Mouse (Mus musculus) bone marrow macrophage, adult 2 months (primary cell): ENCODE results near the gene Banp. TPM values are rescaled to one million over a fixed set of nuclear protein-coding genes. Genes with fewer than 3 reads are reported as not detected.

Experiments used
- H3K27ac ChIP-seq: 2 replicates; pipeline ENCODE4 v1.5.1; 2012; ENCODE audit warnings: low read depth, low read length; ENCODE audit not compliant: insufficient read depth
- H3K4me1 ChIP-seq: 2 replicates; pipeline ENCODE4 v1.6.1; 2012; ENCODE audit warnings: low read length; ENCODE audit not compliant: control insufficient read depth, insufficient read depth
- H3K4me3 ChIP-seq: 2 replicates; pipeline ENCODE4 v1.5.1; 2012; ENCODE audit warnings: mild to moderate bottlenecking, low read length, moderate library complexity; ENCODE audit not compliant: insufficient read depth
- CTCF ChIP-seq: IDR thresholded peaks from 2 replicates; pipeline ENCODE4 v1.5.1; 2012; ENCODE audit warnings: low read depth, mild to moderate bottlenecking, low read length, moderate library complexity
- POLR2A ChIP-seq: IDR thresholded peaks from 2 replicates; pipeline ENCODE4 v1.6.1; 2012; ENCODE audit warnings: mild to moderate bottlenecking, low read depth, low read length, borderline replicate concordance
- polyA plus RNA-seq: library from polyadenylated mRNA; stranded (reverse); fragments of >200 nt; gene quantifications from 2 replicates; pipeline ENCODE4 v1.2.4, GENCODE M21; 2012; ENCODE audit not compliant: missing spikeins, insufficient read depth, insufficient read length

Banp gene
- polyA plus RNA-seq, 1 experiment = 19.9 TPM

GRCm38 (mm10) chr8:122011066-122011588 lies 61.6 kb downstream of the Banp start:
- Histone ChIP-seq H3K4me3 (no peak overlapping the region), H3K27ac (no peak overlapping the region), H3K4me1 (peaks cover 36% of the 10 kb centered on the region)
- TF ChIP-seq CTCF (no peak), POLR2A (no peak)

DNA sequence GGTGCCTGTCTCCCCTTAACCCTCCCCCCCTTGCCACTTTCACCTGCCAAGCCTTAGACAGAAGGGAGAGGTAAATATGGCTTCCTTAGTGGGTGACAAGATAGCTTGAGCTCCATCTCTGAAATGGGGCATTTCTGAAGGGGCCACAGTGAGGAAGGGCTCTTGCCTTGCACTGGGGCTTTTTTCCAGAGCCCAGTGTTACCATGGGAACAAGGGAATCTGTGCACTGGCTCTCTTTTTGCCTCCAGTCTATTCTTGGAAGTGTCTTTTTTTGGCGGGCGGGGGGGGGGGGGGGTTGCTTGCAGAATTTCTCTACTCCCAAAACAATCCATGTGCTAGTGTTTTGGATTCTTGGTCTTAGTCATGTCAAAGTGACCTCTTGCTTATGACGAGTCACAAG lies 65.1 kb downstream of the Banp start:
- no peak overlapping the region for H3K4me3 ChIP-seq
- TF ChIP-seq CTCF (no peak), POLR2A (no peak)
- H3K27ac ChIP-seq = no peak overlapping the region
- peaks cover 28% of the 10 kb centered on the region for H3K4me1 ChIP-seq

DNA sequence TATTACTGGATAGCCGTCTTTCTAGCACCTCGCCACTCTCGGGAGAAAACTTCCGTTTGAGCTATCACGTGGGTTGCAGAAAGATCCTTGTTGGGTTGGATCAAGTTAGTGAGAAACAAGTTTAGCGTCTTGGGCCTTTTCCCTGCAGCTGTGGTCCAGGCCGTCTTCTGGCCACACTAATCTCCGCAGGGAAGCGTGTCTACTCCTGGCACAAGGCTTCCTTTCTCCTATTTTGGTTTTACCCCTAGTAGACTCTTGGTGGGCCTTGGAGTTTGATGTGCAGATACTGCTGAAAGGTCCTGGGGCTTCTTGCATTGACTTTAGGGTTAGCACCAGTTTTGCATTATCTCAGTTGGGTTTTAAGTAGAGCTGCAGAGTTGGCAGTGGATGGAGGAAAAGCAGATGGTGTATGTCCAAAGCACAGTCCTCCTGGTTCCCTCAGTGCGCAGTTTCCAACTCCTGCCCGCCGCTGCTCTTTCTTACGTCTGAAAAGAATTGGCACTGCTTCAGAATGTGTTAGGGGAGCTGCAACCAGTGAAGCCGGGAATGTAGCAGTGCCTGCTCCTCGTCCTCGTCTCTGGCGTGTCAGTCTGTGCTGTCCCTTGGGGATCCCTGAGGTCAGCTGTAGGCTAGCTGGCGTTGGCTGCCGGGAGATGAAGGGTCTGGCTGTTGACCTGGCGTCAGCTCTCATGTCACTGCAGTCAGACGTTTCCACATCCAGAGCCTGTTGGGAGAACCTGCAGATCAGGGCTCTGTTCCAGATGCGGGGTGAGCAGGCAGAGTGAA lies 68.7 kb downstream of the Banp start:
- peaks cover 57% of the 10 kb centered on the region for H3K4me1 ChIP-seq
- no peak for TF ChIP-seq POLR2A
- TF ChIP-seq CTCF = no peak
- no peak overlapping the region for H3K4me3 ChIP-seq
- no peak overlapping the region for H3K27ac ChIP-seq

GRCm38 (mm10) chr8:122019162-122019561 lies 69.6 kb downstream of the Banp start:
- H3K4me3 ChIP-seq = no peak overlapping the region
- peaks cover 54% of the 10 kb centered on the region for H3K4me1 ChIP-seq
- no peak overlapping the region for H3K27ac ChIP-seq
- TF ChIP-seq CTCF (no peak), POLR2A (no peak)

GRCm38 (mm10) chr8:122020050-122020771 lies 70.7 kb downstream of the Banp start:
- no peak overlapping the region for H3K4me3 ChIP-seq
- H3K4me1 ChIP-seq = peaks cover 46% of the 10 kb centered on the region
- no peak for TF ChIP-seq POLR2A
- no peak for TF ChIP-seq CTCF
- H3K27ac ChIP-seq = peak overlapping the region; percentile 86

GRCm38 (mm10) chr8:122021725-122022124 lies 72.2 kb downstream of the Banp start:
- H3K27ac ChIP-seq = peak overlapping the region; percentile 86
- H3K4me3 ChIP-seq = no peak overlapping the region
- peaks cover 46% of the 10 kb centered on the region for H3K4me1 ChIP-seq
- no peak for TF ChIP-seq CTCF
- TF ChIP-seq POLR2A = no peak

DNA sequence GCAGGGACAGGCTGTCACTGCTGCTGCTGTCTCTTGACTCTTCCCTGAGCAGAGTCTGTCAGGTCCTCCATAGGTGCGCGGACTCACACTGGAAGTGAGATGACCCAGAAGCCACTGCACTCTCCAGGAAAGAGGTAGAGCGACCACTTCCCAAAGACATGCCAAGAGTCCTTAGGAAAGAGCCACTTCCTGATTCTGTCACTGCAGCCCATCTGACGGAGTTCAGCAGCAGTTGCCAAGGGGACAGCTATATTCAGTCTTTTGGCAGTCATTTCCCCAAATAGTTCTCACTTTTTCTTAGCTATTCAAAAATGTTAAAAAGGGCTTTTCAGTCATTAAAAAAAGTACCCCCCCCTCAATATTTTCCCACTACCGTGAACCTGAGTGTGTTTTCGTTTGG lies 72.7 kb downstream of the Banp start:
- H3K4me3 ChIP-seq = no peak overlapping the region
- H3K27ac ChIP-seq = peak overlapping the region; percentile 86
- TF ChIP-seq CTCF (no peak), POLR2A (no peak)
- H3K4me1 ChIP-seq = peaks cover 46% of the 10 kb centered on the region

DNA sequence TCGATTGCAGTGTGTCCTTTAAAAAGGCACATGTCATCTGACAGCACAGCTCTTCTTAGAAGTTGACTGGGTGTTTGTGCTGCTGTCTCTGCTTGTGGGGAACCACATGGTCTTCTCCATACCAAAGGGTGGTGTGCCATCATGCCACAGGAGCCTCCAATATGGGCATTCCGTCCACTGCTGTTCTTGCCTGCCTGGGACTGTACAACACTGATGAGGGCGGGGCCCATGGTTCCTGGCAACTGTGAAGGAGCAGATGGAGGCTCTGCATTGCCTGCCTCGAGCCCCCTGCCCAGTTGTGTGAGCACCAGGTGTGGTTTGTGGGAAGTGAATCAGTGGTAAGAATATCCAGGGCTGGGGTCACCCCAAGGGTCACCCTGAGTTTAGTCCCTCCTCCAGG lies 73.2 kb downstream of the Banp start:
- H3K4me1 ChIP-seq = peaks cover 46% of the 10 kb centered on the region
- peak overlapping the region; percentile 69 for H3K27ac ChIP-seq
- H3K4me3 ChIP-seq = no peak overlapping the region
- TF ChIP-seq CTCF (no peak), POLR2A (no peak)

DNA sequence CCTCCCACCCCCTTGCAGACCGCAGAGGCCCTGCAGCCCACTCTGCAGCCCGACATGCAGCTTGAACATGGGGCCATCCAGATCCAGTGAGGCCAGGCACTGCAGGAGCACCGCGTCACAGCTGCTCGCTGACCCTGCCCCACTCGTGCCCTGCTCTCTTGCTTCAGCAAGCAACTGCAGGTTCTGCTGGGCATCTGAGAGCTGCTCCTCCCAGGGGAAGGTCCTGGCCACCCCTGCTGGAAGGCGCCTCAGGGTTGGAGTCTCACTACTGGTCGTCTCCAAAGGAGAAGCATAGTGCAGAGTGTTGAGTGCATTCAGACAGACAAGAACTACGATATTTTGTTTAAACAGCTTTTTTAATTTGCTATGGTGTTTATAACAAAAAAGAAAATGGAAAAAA lies 76.0 kb downstream of the Banp start:
- Histone ChIP-seq H3K27ac (no peak overlapping the region), H3K4me3 (no peak overlapping the region)
- TF ChIP-seq POLR2A (no peak), CTCF (no peak)

GRCm38 (mm10) chr8:122028116-122028515 lies 78.6 kb downstream of the Banp start:
- Histone ChIP-seq H3K4me3 (no peak overlapping the region), H3K27ac (no peak overlapping the region), H3K4me1 (peaks cover 7% of the 10 kb centered on the region)
- TF ChIP-seq POLR2A = no peak
- TF ChIP-seq CTCF = no peak

More for the DNA sequence above, 76.0 kb downstream of the Banp start:
- peaks cover 31% of the 10 kb centered on the region for H3K4me1 ChIP-seq
